ENCODE assay signal across 12 mouse cellular contexts in genomic region chr4:147814592-147815167, GRCm38 (mm10). TPM values are rescaled to one million over a fixed set of nuclear protein-coding genes. Genes with fewer than 3 reads are reported as not detected.
DNase-seq lines count a peak whose midpoint lies in the region; ATAC-seq and TF ChIP-seq lines count a peak whose summit lies in the region.
"Had no signal": no experiment of that assay in that cellular context is flagged by ENCODE, and none has a peak within 500 bp of the region (broad histone marks: within the 10 kb centered on the region; RNA-seq: fewer than 3 reads in every experiment).

No protein-coding gene starts in this region.

- 69% methylated on average over 2 of the region's 2 CpGs for WGBS in lung, embryonic 14.5 days
- 71% methylated on average over 2 of the region's 2 CpGs for WGBS in lung, adult 2 months

- no peak overlapping the region for H3K4me3 ChIP-seq in lung, embryonic 14.5 days (ENCODE audit: low read depth, low read length)
- H3K4me3 ChIP-seq in lung, adult 2 months (replicated peaks; ENCODE audit: extremely low read depth, low read depth, low read length) = no peak overlapping the region
- H3K4me3 ChIP-seq in MEL (ENCODE audit: control insufficient read depth in 1 of 2, insufficient read depth in 1 of 2, low read depth in 2 of 2, low read length in 2 of 2) = no peak overlapping the region
- H3K4me3 ChIP-seq: embryonic facial prominence, embryonic 12.5 days; heart, embryonic 13.5 days; limb, embryonic 12.5 days had no signal

- no peak overlapping the region for H3K27ac ChIP-seq in lung, embryonic 14.5 days (ENCODE audit: low read depth)
- no peak overlapping the region for H3K27ac ChIP-seq in MEL (ENCODE audit: control insufficient read depth, low read depth, low read length)
- H3K27ac ChIP-seq: embryonic facial prominence, embryonic 12.5 days; heart, embryonic 13.5 days; limb, embryonic 12.5 days had no signal

- no peaks in the 10 kb centered on the region for H3K36me3 ChIP-seq in lung, embryonic 14.5 days (ENCODE audit: insufficient read depth)
- no peaks in the 10 kb centered on the region for H3K36me3 ChIP-seq in MEL (ENCODE audit: control insufficient read depth in 1 of 2, insufficient read depth in 2 of 2, low read length in 2 of 2)
- H3K36me3 ChIP-seq: embryonic facial prominence, embryonic 12.5 days; heart, embryonic 13.5 days; limb, embryonic 12.5 days had no signal

- no peaks in the 10 kb centered on the region for H3K4me1 ChIP-seq in lung, embryonic 14.5 days (ENCODE audit: insufficient read depth)
- no peaks in the 10 kb centered on the region for H3K4me1 ChIP-seq in lung, adult 2 months (ENCODE audit: control insufficient read depth, insufficient read depth, low read length)
- no peaks in the 10 kb centered on the region for H3K4me1 ChIP-seq in MEL (ENCODE audit: control insufficient read depth in 1 of 2, insufficient read depth in 2 of 2, low read length in 2 of 2)
- H3K4me1 ChIP-seq: embryonic facial prominence, embryonic 12.5 days; heart, embryonic 13.5 days; limb, embryonic 12.5 days had no signal

- peak; percentile 26 for TF ChIP-seq CTCF in lung, embryonic 14.5 days (IDR thresholded peaks at IDR 0.05; ENCODE audit: low read depth)
- TF ChIP-seq CTCF in lung, adult 2 months (IDR thresholded peaks at IDR 0.05; ENCODE audit: insufficient read depth, low read length) = no peak
- peak in 2 of 3 experiments; percentile 48 to 62; a peak in 4 of 6 replicates for TF ChIP-seq CTCF in MEL (IDR thresholded peaks at IDR 0.05 in 2 of 3, conservative IDR thresholded peaks at IDR 0.05 in 1 of 3; ENCODE audit: control insufficient read depth in 1 of 3, insufficient read depth in 1 of 3, low read depth in 2 of 3, low read length in 3 of 3, poor library complexity in 1 of 3, severe bottlenecking in 1 of 3)

- no peaks in the 10 kb centered on the region for H3K27me3 ChIP-seq in lung, embryonic 14.5 days (ENCODE audit: insufficient read depth, low read length)
- no peaks in the 10 kb centered on the region for H3K27me3 ChIP-seq in MEL (ENCODE audit: control insufficient read depth in 1 of 2, insufficient read depth in 2 of 2, low read length in 2 of 2)
- H3K27me3 ChIP-seq: embryonic facial prominence, embryonic 12.5 days; heart, embryonic 13.5 days had no signal

- H3K9me3 ChIP-seq in lung, embryonic 14.5 days (ENCODE audit: low read depth, low read length) = peaks cover 3% of the 10 kb centered on the region; the same call in 1 of the 2 replicates
- no peaks in the 10 kb centered on the region for H3K9me3 ChIP-seq in MEL (replicated peaks; ENCODE audit: insufficient read depth, low read length)

- H3K9ac ChIP-seq in lung, embryonic 14.5 days = no peak overlapping the region
- H3K9ac ChIP-seq in MEL (ENCODE audit: control insufficient read depth, low read depth, low read length, poor library complexity, severe bottlenecking) = no peak overlapping the region
- H3K9ac ChIP-seq: embryonic facial prominence, embryonic 12.5 days; heart, embryonic 13.5 days; limb, embryonic 12.5 days had no signal

- TF ChIP-seq RAD21 in MEL (IDR thresholded peaks at IDR 0.05; ENCODE audit: low read depth, low read length) = peak; percentile 55

- peak; percentile 19 for DNase-seq in lung, embryonic 14.5 days
- DNase-seq in lung, adult 2 months = no peak
- DNase-seq in MEL (ENCODE audit: low read depth, low spot score) = peak; percentile 70
- DNase-seq in fibroblast of lung, adult 2 months (ENCODE audit: low read depth) = peak; percentile 10
- peak; percentile 51 for DNase-seq in retina, embryonic 14.5 days (ENCODE audit: low spot score)
- no peak for DNase-seq in cerebellum, adult 9-10 months
- DNase-seq in adrenal gland, adult 8-10 months = no peak
- DNase-seq: thymus, postnatal 4 days had no signal

- no peaks in the 10 kb centered on the region for H3K79me2 ChIP-seq in MEL (ENCODE audit: control insufficient read depth, insufficient read depth, low read length, poor library complexity)

- TF ChIP-seq POLR2A in lung, adult 2 months (IDR thresholded peaks at IDR 0.05; ENCODE audit: borderline replicate concordance, extremely low read depth, low read depth, low read length) = no peak
- no peak for TF ChIP-seq POLR2A in MEL (IDR thresholded peaks at IDR 0.05; ENCODE audit: control insufficient read depth in 1 of 2, insufficient read depth in 1 of 2, low read depth in 1 of 2, low read length in 2 of 2, poor library complexity in 1 of 2)

- TF ChIP-seq EP300 in MEL (IDR thresholded peaks at IDR 0.05; ENCODE audit: low read depth in 1 of 2, low read length in 2 of 2) = no peak

- no peak for ATAC-seq in lung, embryonic 14.5 days (ENCODE audit: insufficient read depth)
- ATAC-seq: midbrain, embryonic 16.5 days had no signal

- H3K4me2 ChIP-seq in lung, embryonic 14.5 days = no peak overlapping the region
- H3K4me2 ChIP-seq: embryonic facial prominence, embryonic 12.5 days; heart, embryonic 13.5 days; limb, embryonic 12.5 days had no signal

TF ChIP-seq in MEL, 35 proteins besides CTCF, POLR2A, EP300 and RAD21 (continues in another document):
- TF ChIP-seq TBP (IDR thresholded peaks at IDR 0.05; ENCODE audit: low read depth, low read length) (peak; percentile 95), SMC3 (IDR thresholded peaks at IDR 0.05; ENCODE audit: low read depth, low read length) (peak; percentile 63), MAZ (IDR thresholded peaks at IDR 0.05; ENCODE audit: low read depth, low read length) (peak; percentile 27; the same call in 1 of the 2 replicates), TCF12 (IDR thresholded peaks at IDR 0.05; ENCODE audit: low read depth, low read length) (no peak), POLR2AphosphoS5 (IDR thresholded peaks at IDR 0.05; ENCODE audit: borderline replicate concordance, low read depth, low read length) (no peak), NELFE (IDR thresholded peaks at IDR 0.05; ENCODE audit: low read depth, low read length) (no peak), UBTF (IDR thresholded peaks at IDR 0.05; ENCODE audit: borderline replicate concordance, insufficient read depth, low read depth, low read length) (no peak), TAL1 (IDR thresholded peaks at IDR 0.05; ENCODE audit: low read length) (no peak), USF1 (IDR thresholded peaks at IDR 0.05; ENCODE audit: low read depth, low read length) (no peak), GABPA (IDR thresholded peaks at IDR 0.05; ENCODE audit: low read depth, low read length) (no peak), MAX (IDR thresholded peaks at IDR 0.05; ENCODE audit: low read length) (no peak), ETS1 (IDR thresholded peaks at IDR 0.05; ENCODE audit: low read depth, low read length) (no peak), SIN3A (IDR thresholded peaks at IDR 0.05; ENCODE audit: low read length) (peak; percentile 24; the same call in 1 of the 2 replicates), ZKSCAN1 (IDR thresholded peaks at IDR 0.05; ENCODE audit: low read depth, low read length) (no peak), CHD1 (IDR thresholded peaks at IDR 0.05; ENCODE audit: low read depth, low read length) (no peak), MYB (IDR thresholded peaks at IDR 0.05; ENCODE audit: low read depth, low read length) (no peak), POLR2AphosphoS2 (IDR thresholded peaks at IDR 0.05; ENCODE audit: low read length) (no peak), CHD2 (IDR thresholded peaks at IDR 0.05; ENCODE audit: low read length) (no peak), MEF2A (IDR thresholded peaks at IDR 0.05; ENCODE audit: extremely low read depth, insufficient replicate concordance, low read depth, low read length, poor library complexity, severe bottlenecking) (no peak), RCOR1 (IDR thresholded peaks at IDR 0.05; ENCODE audit: low read depth, low read length) (0 out of 2 replicates have a peak, but pooled peaks have one; percentile 27), MAFK (IDR thresholded peaks at IDR 0.05; ENCODE audit: borderline replicate concordance, low read depth, low read length) (no peak), MXI1 (IDR thresholded peaks at IDR 0.05; ENCODE audit: low read depth, low read length) (no peak), ZC3H11A (IDR thresholded peaks at IDR 0.05; ENCODE audit: low read depth, low read length) (peak; percentile 45), MYC (IDR thresholded peaks at IDR 0.05; ENCODE audit: low read depth, low read length) (no peak), KAT2A (conservative IDR thresholded peaks at IDR 0.05; ENCODE audit: low read depth, low read length) (no peak)

RNA-seq across cellular contexts. Expression of gene Zfp984, which starts 5.1 kb away (rescaled TPM):
- 6.9 and 8.6 TPM in 2 replicates for polyA plus RNA-seq in lung, embryonic 14.5 days (2014; fragmentation: Nextera tagmentation; extraction: Ambion mirVana)
- 0.37 and 1.5 TPM in 2 replicates for polyA plus RNA-seq in lung, adult 2 months (2012; rRNA removed)
- 1.4 and 2.2 TPM in 2 replicates for total RNA-seq in MEL (2012; rRNA removed)
- polyA plus RNA-seq in MEL (2012; ENCODE audit: insufficient read depth in 1 of 2, insufficient read length in 2 of 2, low read depth in 1 of 2, low replicate concordance in 2 of 2, missing spikeins in 1 of 2) = under 1 TPM in 1 of 2 experiments, not detected in 1; 0.92 TPM
- total RNA-seq in adrenal gland, adult 8-10 months (2022) = 1 to 10 TPM; 4.5 to 8.1 (median 5.5) TPM

RNA-seq across cellular contexts. Expression of gene Zfp933, which starts 33.5 kb away (rescaled TPM):
- 4.5 and 6.6 TPM in 2 replicates for polyA plus RNA-seq in lung, embryonic 14.5 days (2014; fragmentation: Nextera tagmentation; extraction: Ambion mirVana)
- polyA plus RNA-seq in lung, adult 2 months (2012; rRNA removed) = 0.67 and 1.1 TPM in 2 replicates
- 3.3 and 4.7 TPM in 2 replicates for total RNA-seq in MEL (2012; rRNA removed)
- 100 to 1,000 TPM in 1 of 2 experiments, 1 to 10 TPM in 1; 4.0 to 353 TPM for polyA plus RNA-seq in MEL (2012; ENCODE audit: insufficient read depth in 1 of 2, insufficient read length in 2 of 2, low read depth in 1 of 2, low replicate concordance in 2 of 2, missing spikeins in 1 of 2)
- 10 to 100 TPM; 36.0 to 78.9 (median 42.2) TPM for total RNA-seq in adrenal gland, adult 8-10 months (2022)

RNA-seq across cellular contexts. Expression of gene Miip, which starts 53.9 kb away (rescaled TPM):
- 32.7 and 39.1 TPM in 2 replicates for polyA plus RNA-seq in lung, embryonic 14.5 days (2014; fragmentation: Nextera tagmentation; extraction: Ambion mirVana)
- 45.1 and 70.3 TPM in 2 replicates for polyA plus RNA-seq in lung, adult 2 months (2012; rRNA removed)
- total RNA-seq in MEL (2012; rRNA removed) = 19.0 and 22.8 TPM in 2 replicates
- 10 to 100 TPM in 1 of 2 experiments, not detected in 1; 31.4 TPM for polyA plus RNA-seq in MEL (2012; ENCODE audit: insufficient read depth in 1 of 2, insufficient read length in 2 of 2, low read depth in 1 of 2, low replicate concordance in 2 of 2, missing spikeins in 1 of 2)
- 10 to 100 TPM; 18.4 to 33.8 (median 29.1) TPM for total RNA-seq in adrenal gland, adult 8-10 months (2022)

RNA-seq across cellular contexts. Expression of gene Fv1, which starts 54.1 kb away (rescaled TPM):
- 9.5 and 11.5 TPM in 2 replicates for polyA plus RNA-seq in lung, embryonic 14.5 days (2014; fragmentation: Nextera tagmentation; extraction: Ambion mirVana)
- 0.84 and 1.9 TPM in 2 replicates for polyA plus RNA-seq in lung, adult 2 months (2012; rRNA removed)
- 3.0 and 3.8 TPM in 2 replicates for total RNA-seq in MEL (2012; rRNA removed)
- 1 to 10 TPM in 1 of 2 experiments, not detected in 1; 4.6 TPM for polyA plus RNA-seq in MEL (2012; ENCODE audit: insufficient read depth in 1 of 2, insufficient read length in 2 of 2, low read depth in 1 of 2, low replicate concordance in 2 of 2, missing spikeins in 1 of 2)
- total RNA-seq in adrenal gland, adult 8-10 months (2022) = 10 to 100 TPM; 10.8 to 16.2 (median 13.3) TPM

Comparison
In these comparisons a context has a peak if more than half of its experiments do, and no peak if none do; other contexts are left out.
1. DNase-seq: peak in lung, embryonic 14.5 days (single experiment), MEL (single experiment), fibroblast of lung, adult 2 months (single experiment) and retina, embryonic 14.5 days (single experiment); none in lung, adult 2 months (single experiment), cerebellum, adult 9-10 months (single experiment) and adrenal gland, adult 8-10 months (single experiment).